Mouse (Mus musculus) stomach, postnatal 0 days (tissue): ENCODE measurements around the gene Dtx3. TPM values are rescaled to one million over a fixed set of nuclear protein-coding genes. Genes with fewer than 3 reads are reported as not detected.

Experiments used
- ATAC-seq: fragments of 200-750 bp; cut with Nextera tagmentation; 2 replicates; pipeline ENCODE4 v1.8.0; 2017; ENCODE audit not compliant: low FRiP score, low TSS enrichment
- DNase-seq: peaks from one replicate; pipeline ENCODE4 v3.0.0-alpha.2; 2016; ENCODE audit warnings: low spot score
- H3K27ac ChIP-seq: fragments of 300-500 bp; sonication (generic); replicated peaks from 2 replicates; pipeline ENCODE4 v1.5.1; 2014; ENCODE audit warnings: mild to moderate bottlenecking, control low read depth
- H3K27me3 ChIP-seq: fragments of 300-500 bp; sonication (generic); 2 replicates; pipeline ENCODE4 v1.6.1; 2014; ENCODE audit warnings: low read length; ENCODE audit not compliant: control insufficient read depth, insufficient read depth
- H3K36me3 ChIP-seq: fragments of 300-500 bp; sonication (generic); 2 replicates; pipeline ENCODE4 v1.6.1; 2014; ENCODE audit warnings: low read length, mixed read lengths; ENCODE audit not compliant: control insufficient read depth, insufficient read depth
- H3K4me1 ChIP-seq: fragments of 300-500 bp; sonication (generic); replicated peaks from 2 replicates; pipeline ENCODE4 v1.6.1; 2014; ENCODE audit warnings: antibody characterized with exemption; ENCODE audit not compliant: control insufficient read depth, insufficient read depth
- H3K4me2 ChIP-seq: fragments of 300-500 bp; sonication (generic); replicated peaks from 2 replicates; pipeline ENCODE4 v1.6.1; 2014; ENCODE audit warnings: low read depth, mild to moderate bottlenecking, control low read depth, moderate library complexity
- H3K4me3 ChIP-seq: fragments of 300-500 bp; sonication (generic); 2 replicates; pipeline ENCODE4 v1.5.1; 2014; ENCODE audit warnings: low read depth, low read length, control low read depth
- H3K9ac ChIP-seq: fragments of 300-500 bp; sonication (generic); 2 replicates; pipeline ENCODE4 v1.6.1; 2014; ENCODE audit warnings: mild to moderate bottlenecking, low read length, control low read depth, mixed read lengths
- H3K9me3 ChIP-seq: fragments of 300-500 bp; sonication (generic); 2 replicates; pipeline ENCODE4 v1.6.1; 2016; ENCODE audit warnings: low read length; ENCODE audit not compliant: control insufficient read depth
- CTCF ChIP-seq: IDR thresholded peaks from 2 replicates; pipeline ENCODE4 v1.5.1; 2016; ENCODE audit warnings: antibody characterized with exemption, low read depth, mild to moderate bottlenecking, moderate library complexity
- EP300 ChIP-seq: optimal IDR thresholded peaks from 2 replicates; pipeline ENCODE3; 2016; ENCODE audit warnings: antibody characterized with exemption
- WGBS: fragments of 180-500 bp; shearing (Covaris S2); extraction: QIAGEN DNeasy Blood & Tissue Kit; methylation state at CpG from one replicate; pipeline ENCODE4 v1.1.7; 2014; 5-methylcytosine and 5-hydroxymethylcytosine counted together
- polyA plus RNA-seq: library from polyadenylated mRNA; unstranded; fragments of >200 nt; fragmentation: Nextera tagmentation; extraction: Ambion mirVana; gene quantifications from 2 replicates; pipeline ENCODE4 v1.2.1, GENCODE M21; 2015

Dtx3 gene
- polyA plus RNA-seq, 1 experiment from 2014 or later, result 27.8 TPM

- Histone ChIP-seq H3K4me1 (no peaks in the 10 kb centered on the region), H3K36me3 (peaks cover 10% of the 10 kb centered on the region), H3K9me3 (no peaks in the 10 kb centered on the region), H3K4me3 (no peak overlapping the region), H3K9ac (no peak overlapping the region), H3K27ac (no peak overlapping the region), H3K4me2 (no peak overlapping the region), H3K27me3 (no peaks in the 10 kb centered on the region)
- TF ChIP-seq EP300, result no peak
- peak; percentile 51 for TF ChIP-seq CTCF
- ATAC-seq (no peak), DNase-seq (no peak)
- WGBS, result 85% methylated on average over 8 of the region's 8 CpGs
Measured at GRCm38 (mm10) chr10:127200279-127200678, 4.8 kb upstream of the Dtx3 start.

DNA sequence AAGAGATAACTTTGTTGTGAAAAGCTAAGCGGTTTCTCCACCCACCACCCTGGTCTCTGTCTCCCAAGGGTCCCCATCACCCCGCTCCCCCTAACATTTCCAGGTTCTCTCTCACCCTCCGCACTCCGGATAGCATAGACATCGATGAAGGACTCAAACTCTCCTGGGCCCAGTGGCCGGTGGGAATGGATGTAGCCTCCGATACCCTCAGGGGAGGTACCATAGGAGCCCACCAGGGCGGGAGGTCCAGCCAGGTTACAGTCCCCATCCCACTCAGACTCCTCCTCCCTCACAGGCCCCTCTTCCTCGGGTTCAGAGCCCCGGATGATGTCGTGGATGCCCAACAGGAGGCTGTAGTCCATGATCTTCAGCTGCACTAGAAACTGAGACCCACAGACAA, 3.9 kb upstream of the Dtx3 start:
- H3K36me3 ChIP-seq, result peaks cover 6% of the 10 kb centered on the region
- WGBS, result 89% methylated on average over 11 of the region's 11 CpGs
- ATAC-seq, result no peak

DNA sequence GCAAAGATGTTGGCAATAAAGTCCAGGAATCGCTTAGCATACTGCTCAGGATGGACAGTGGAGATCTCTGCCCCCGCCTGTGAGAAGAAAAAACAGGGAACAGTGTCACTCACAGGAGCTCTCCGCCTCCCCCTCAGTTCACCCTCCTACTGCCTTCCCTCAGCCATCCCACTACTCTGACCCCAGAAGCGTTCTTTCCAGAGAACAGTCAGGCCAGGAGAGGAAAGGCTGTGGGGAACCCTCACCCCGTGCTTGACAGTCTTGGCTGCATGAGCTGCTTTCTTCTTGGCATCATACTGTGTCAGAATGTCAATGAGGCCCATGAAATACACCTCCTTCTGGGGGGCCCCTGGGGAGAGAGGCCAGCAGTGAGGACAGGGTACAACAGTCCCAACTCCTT, 3.5 kb upstream of the Dtx3 start:
- Histone ChIP-seq H3K4me2 (no peak overlapping the region), H3K27ac (no peak overlapping the region), H3K9ac (no peak overlapping the region), H3K4me1 (no peaks in the 10 kb centered on the region), H3K27me3 (no peaks in the 10 kb centered on the region), H3K36me3 (peaks cover 6% of the 10 kb centered on the region), H3K9me3 (no peaks in the 10 kb centered on the region), H3K4me3 (no peak overlapping the region)
- no peak for TF ChIP-seq EP300
- ATAC-seq, result no peak
- 57% methylated on average over 4 of the region's 5 CpGs for WGBS
- no peak for DNase-seq

More for the DNA sequence above, 3.9 kb upstream of the Dtx3 start:
- H3K9me3 ChIP-seq, result no peaks in the 10 kb centered on the region
- no peaks in the 10 kb centered on the region for H3K27me3 ChIP-seq
- DNase-seq, result no peak
- no peak overlapping the region for H3K9ac ChIP-seq
- TF ChIP-seq CTCF (no peak), EP300 (no peak)
- no peaks in the 10 kb centered on the region for H3K4me1 ChIP-seq
- H3K4me2 ChIP-seq, result no peak overlapping the region
- H3K27ac ChIP-seq, result no peak overlapping the region
- no peak overlapping the region for H3K4me3 ChIP-seq

DNA sequence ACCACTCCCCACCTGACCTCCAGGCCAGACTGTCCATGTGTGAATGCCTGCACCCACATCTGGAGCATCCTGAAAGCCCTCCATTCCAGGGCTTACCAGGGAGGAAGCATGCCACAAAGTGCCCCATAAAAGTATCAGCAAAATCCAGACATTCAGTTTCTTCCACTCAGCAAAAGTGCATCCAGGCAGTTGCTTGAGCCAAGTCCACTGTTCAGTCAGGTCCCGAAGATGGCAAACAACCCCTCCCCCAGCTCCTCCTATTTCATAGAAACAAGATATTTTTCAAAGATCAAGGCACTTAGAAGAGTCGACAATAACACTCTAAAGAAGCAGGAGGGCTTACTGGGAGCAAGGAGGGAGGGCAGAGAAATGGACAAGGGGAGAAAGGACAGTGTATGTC, 3.0 kb upstream of the Dtx3 start:
- no peak for TF ChIP-seq EP300
- TF ChIP-seq CTCF, result no peak
- no peak for DNase-seq
- ATAC-seq, result no peak
- WGBS, result 31% methylated on average over 2 of the region's 2 CpGs
- no peak overlapping the region; the same call in 1 of the 2 replicates for H3K27ac ChIP-seq
- no peaks in the 10 kb centered on the region for H3K27me3 ChIP-seq
- H3K4me1 ChIP-seq, result no peaks in the 10 kb centered on the region
- no peak overlapping the region for H3K9ac ChIP-seq
- no peak overlapping the region for H3K4me2 ChIP-seq
- H3K4me3 ChIP-seq, result no peak overlapping the region
- no peaks in the 10 kb centered on the region for H3K9me3 ChIP-seq
- H3K36me3 ChIP-seq, result peaks cover 4% of the 10 kb centered on the region

DNA sequence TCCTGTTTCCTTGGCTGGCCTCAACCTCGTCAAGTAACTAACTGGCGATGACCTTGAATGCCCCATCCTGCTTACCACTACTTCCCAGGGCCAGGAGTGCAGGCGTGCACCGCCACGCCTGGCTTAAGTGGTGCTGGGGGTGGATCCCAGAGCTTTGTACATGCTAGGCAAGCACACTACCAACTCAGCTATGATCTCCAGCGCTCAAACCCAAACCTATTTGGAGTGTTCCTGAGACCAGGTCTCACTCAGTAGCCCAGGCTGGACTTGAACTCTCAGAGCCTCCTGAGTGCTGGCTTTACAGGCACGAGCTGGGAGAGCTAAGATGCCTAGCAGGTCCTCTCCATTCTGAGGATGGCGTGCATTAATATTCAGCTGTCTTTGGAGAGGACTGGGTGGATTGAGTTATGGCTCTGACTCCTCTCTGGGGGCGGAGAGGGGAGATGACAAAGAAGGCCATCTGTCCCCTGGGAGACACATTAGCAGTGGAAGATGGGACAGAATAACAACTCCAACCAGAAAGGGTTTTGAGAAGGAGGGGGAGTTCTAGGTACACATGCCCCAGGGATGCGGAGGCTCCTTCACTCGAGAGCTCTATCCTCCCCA, 2.1 kb upstream of the Dtx3 start:
- H3K27ac ChIP-seq, result 0 out of 2 replicates have a peak overlapping the region, but pooled peaks have one; percentile 13
- H3K4me2 ChIP-seq, result no peak overlapping the region
- ATAC-seq (no peak), DNase-seq (no peak)
- no peak overlapping the region for H3K4me3 ChIP-seq
- H3K4me1 ChIP-seq, result no peaks in the 10 kb centered on the region
- TF ChIP-seq EP300, result no peak
- no peak for TF ChIP-seq CTCF
- no peaks in the 10 kb centered on the region for H3K9me3 ChIP-seq
- peaks cover 3% of the 10 kb centered on the region; the same call in 1 of the 2 replicates for H3K36me3 ChIP-seq
- no peaks in the 10 kb centered on the region for H3K27me3 ChIP-seq
- WGBS, result 80% methylated on average over 11 of the region's 11 CpGs
- H3K9ac ChIP-seq, result no peak overlapping the region

- H3K4me1 ChIP-seq, result no peaks in the 10 kb centered on the region
- ATAC-seq (no peak), DNase-seq (no peak)
- peaks cover 5% of the 10 kb centered on the region; the same call in 1 of the 2 replicates for H3K36me3 ChIP-seq
- no peak overlapping the region for H3K4me2 ChIP-seq
- WGBS, result 87% methylated on average over 8 of the region's 8 CpGs
- TF ChIP-seq CTCF (no peak), EP300 (no peak)
- H3K9me3 ChIP-seq, result no peaks in the 10 kb centered on the region
- H3K4me3 ChIP-seq, result no peak overlapping the region
- H3K27me3 ChIP-seq, result no peaks in the 10 kb centered on the region
- H3K9ac ChIP-seq, result no peak overlapping the region
- H3K27ac ChIP-seq, result 0 out of 2 replicates have a peak overlapping the region, but pooled peaks have one; percentile 13
Measured at GRCm38 (mm10) chr10:127197104-127197503, 1.6 kb upstream of the Dtx3 start.
